Mouse (Mus musculus): ENCODE data around the gene Hmcn1.

DNA sequence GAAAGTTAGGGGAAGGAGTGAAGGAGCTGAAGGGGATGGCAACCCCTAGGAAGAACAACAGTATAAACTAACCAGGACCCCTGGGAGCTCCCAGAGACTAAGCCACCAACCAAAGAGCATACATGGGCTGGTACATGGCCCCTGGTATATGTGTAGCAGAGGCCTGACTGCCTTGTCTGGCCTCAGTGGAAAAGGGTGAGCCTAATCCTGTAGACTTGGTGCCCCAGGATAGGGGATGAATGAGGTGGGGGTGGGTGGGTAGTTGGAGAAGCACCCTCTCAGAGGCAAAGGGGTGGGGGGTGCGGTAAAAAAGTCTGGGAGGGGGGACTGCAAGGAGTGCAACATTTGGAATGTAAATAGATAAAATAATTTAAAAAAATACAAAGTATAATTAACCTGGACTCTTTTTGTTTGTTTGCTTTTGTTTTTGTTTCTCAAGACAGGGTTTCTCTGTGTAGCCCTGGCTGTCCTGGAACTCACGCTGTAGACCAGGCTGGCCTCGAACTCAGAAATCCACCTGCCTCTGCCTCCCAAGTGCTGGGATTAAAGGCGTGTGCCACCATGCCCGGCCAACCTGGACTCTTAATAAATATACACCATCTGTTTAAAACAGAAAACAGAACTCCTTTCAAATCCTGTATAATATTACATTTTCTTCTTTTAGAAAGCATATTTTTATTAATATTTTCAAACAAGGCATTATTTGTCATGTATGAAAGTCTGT lies 423.3 kb downstream of the Hmcn1 start:
- TF ChIP-seq CTCF (IDR thresholded peaks at IDR 0.05; ENCODE audit: low read depth, low read length) (no peak), GATA1 (IDR thresholded peaks at IDR 0.05; ENCODE audit: borderline replicate concordance, low read length) (no peak)
